Mouse (Mus musculus) midbrain, embryonic 13.5 days (tissue): ENCODE measurements around the gene Tnfrsf12a. TPM values are rescaled to one million over a fixed set of nuclear protein-coding genes. Genes with fewer than 3 reads are reported as not detected.

Experiments used
- ATAC-seq: fragments of 200-750 bp; cut with Nextera tagmentation; 2 replicates; pipeline ENCODE4 v1.8.0; 2017; ENCODE audit warnings: mild to moderate bottlenecking, moderate TSS enrichment, moderate library complexity
- H3K27ac ChIP-seq: fragments of 300-500 bp; sonication (generic); 2 replicates; pipeline ENCODE4 v1.5.1; 2015; ENCODE audit warnings: inconsistent platforms, mild to moderate bottlenecking, moderate library complexity
- H3K27me3 ChIP-seq: fragments of 300-500 bp; sonication (generic); 2 replicates; pipeline ENCODE4 v1.6.1; 2015; ENCODE audit warnings: mild to moderate bottlenecking, inconsistent platforms
- H3K36me3 ChIP-seq: fragments of 300-500 bp; sonication (generic); 2 replicates; pipeline ENCODE4 v1.6.1; 2015; ENCODE audit warnings: mild to moderate bottlenecking, inconsistent platforms
- H3K4me1 ChIP-seq: fragments of 300-500 bp; sonication (generic); replicated peaks from 2 replicates; pipeline ENCODE4 v1.6.1; 2015; ENCODE audit warnings: inconsistent platforms
- H3K4me2 ChIP-seq: fragments of 300-500 bp; sonication (generic); replicated peaks from 2 replicates; pipeline ENCODE4 v1.6.1; 2015; ENCODE audit warnings: moderate library complexity, mild to moderate bottlenecking, inconsistent platforms
- H3K4me3 ChIP-seq: fragments of 300-500 bp; sonication (generic); replicated peaks from 2 replicates; pipeline ENCODE4 v1.5.1; 2015; ENCODE audit warnings: mild to moderate bottlenecking, inconsistent platforms
- H3K9ac ChIP-seq: fragments of 300-500 bp; sonication (generic); replicated peaks from 2 replicates; pipeline ENCODE4 v1.6.1; 2015; ENCODE audit warnings: mild to moderate bottlenecking, inconsistent platforms
- H3K9me3 ChIP-seq: fragments of 300-500 bp; sonication (generic); 2 replicates; pipeline ENCODE4 v1.6.1; 2016; ENCODE audit warnings: mild to moderate bottlenecking, inconsistent platforms
- WGBS: fragments of 180-500 bp; shearing (Covaris S2); methylation state at CpG from one replicate; pipeline ENCODE4 v1.1.7; 2015; 5-methylcytosine and 5-hydroxymethylcytosine counted together
- polyA plus RNA-seq: library from polyadenylated mRNA; unstranded; fragments of >200 nt; fragmentation: Nextera tagmentation; extraction: Ambion mirVana; gene quantifications from 2 replicates; pipeline ENCODE4 v1.2.1, GENCODE M21; 2015

The Tnfrsf12a gene
- polyA plus RNA-seq, result 1.4 and 2.9 TPM in 2 replicates

GRCm38 (mm10) chr17:23677236-23677679 lies at the start of gene Tnfrsf12a:
Tnfrsf12a (minus strand) TSS chr17:23677468.
- H3K4me1 ChIP-seq, result peaks cover 46% of the 10 kb centered on the region

GRCm38 (mm10) chr17:23726758-23727142 lies 49.5 kb upstream of the Tnfrsf12a start:
- Histone ChIP-seq H3K9me3 (no peaks in the 10 kb centered on the region), H3K4me1 (peaks cover 13% of the 10 kb centered on the region), H3K4me2 (peak overlapping the region; percentile 89), H3K9ac (peak overlapping the region; percentile 75), H3K27me3 (no peaks in the 10 kb centered on the region), H3K4me3 (peak overlapping the region; percentile 79), H3K36me3 (no peaks in the 10 kb centered on the region), H3K27ac (peak overlapping the region; percentile 40; the same call in 1 of the 2 replicates)
- WGBS, result under 1% methylated on average over 17 of the region's 20 CpGs
- ATAC-seq, result peak; percentile 85

More at GRCm38 (mm10) chr17:23677236-23677679, at the start of gene Tnfrsf12a:
- H3K27ac ChIP-seq, result no peak within 1 kb of the TSS
- H3K4me2 ChIP-seq, result peak within 1 kb of the TSS; percentile 89
- H3K9me3 ChIP-seq, result no peaks in the 10 kb centered on the region
- peaks cover 78% of the 10 kb centered on the region for H3K27me3 ChIP-seq
- H3K4me3 ChIP-seq, result peak within 1 kb of the TSS; percentile 46
- ATAC-seq, result no peak
- H3K9ac ChIP-seq, result peak within 1 kb of the TSS; percentile 62
- under 1% methylated on average over 34 of the region's 34 CpGs for whole genome bisulfite sequencing
- H3K36me3 ChIP-seq, result no peaks in the 10 kb centered on the region

DNA sequence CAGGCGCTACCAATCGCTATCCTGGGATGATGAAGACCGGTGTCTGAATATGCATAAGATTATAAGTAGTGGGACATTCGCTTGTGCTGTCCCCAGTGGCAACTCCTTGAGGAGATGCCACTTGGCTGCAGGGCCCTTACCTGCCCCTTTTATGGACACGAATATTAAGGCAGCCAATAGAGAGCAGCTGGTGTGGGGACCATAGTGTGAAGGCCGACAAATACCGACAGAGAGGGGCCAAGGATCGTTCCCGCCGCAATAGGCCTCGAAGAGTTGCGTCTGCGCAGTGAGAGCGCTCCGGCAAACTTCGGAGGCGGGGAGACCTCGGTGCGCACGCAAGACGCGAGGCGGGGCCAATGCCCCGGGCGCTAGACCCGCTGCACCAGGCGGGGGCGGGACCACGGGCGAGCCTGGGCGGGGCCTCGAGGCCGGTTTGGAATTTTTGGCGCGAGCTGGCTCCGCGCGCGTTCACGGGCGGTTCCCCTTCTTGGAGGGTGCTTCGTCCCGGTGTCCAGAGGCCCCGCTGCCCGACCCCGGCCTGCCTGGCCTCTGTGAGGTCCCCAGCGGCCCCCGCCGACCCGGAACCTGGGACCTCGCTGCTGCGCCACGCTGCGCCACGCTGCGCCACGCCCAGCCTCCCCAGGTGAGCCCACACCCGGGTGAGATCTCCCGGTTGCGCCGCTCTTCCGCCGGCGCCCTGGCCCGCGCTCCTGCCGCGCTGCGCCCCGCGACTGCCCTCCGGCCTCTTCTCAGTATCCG lies 48.9 kb upstream of the Tnfrsf12a start, which contains the start of gene Pkmyt1:
TSS of gene Pkmyt1 (plus strand) at position 338 of the 759 bp plus-strand sequence.
- Histone ChIP-seq H3K4me2 (peak within 1 kb of the TSS; percentile 89), H3K4me1 (peaks cover 13% of the 10 kb centered on the region), H3K9me3 (no peaks in the 10 kb centered on the region), H3K4me3 (peak within 1 kb of the TSS; percentile 79), H3K27ac (peak within 1 kb of the TSS; percentile 46; the same call in 1 of the 2 replicates), H3K9ac (peak within 1 kb of the TSS; percentile 75), H3K36me3 (no peaks in the 10 kb centered on the region), H3K27me3 (no peaks in the 10 kb centered on the region)
- peak; percentile 90 for ATAC-seq
- WGBS, result under 1% methylated on average over 60 of the region's 73 CpGs

DNA sequence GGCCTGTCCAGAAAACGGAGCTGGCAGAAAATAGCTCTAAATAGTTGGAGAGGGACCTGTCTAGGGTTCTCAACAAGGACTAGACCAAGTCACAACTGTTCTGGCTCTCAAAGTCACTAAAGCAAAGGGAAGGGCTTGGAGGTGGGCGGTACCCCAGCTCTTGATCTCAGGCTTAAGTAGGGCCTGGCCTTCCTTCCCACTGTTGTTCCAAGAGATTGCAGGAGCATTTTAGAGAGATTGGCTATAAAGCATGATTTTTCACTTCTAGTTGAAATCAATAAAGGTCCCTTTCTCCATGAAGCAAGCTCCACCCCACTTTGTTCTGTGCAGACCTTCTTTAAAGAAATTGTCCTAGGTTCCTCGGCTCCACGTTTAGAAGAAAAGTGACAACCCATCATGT lies 48.2 kb upstream of the Tnfrsf12a start:
- WGBS, result 66% methylated on average over 4 of the region's 4 CpGs
- no peak overlapping the region for H3K27ac ChIP-seq
- H3K27me3 ChIP-seq, result no peaks in the 10 kb centered on the region
- H3K4me2 ChIP-seq, result peak overlapping the region; percentile 89
- peaks cover 13% of the 10 kb centered on the region for H3K4me1 ChIP-seq
- H3K9ac ChIP-seq, result peak overlapping the region; percentile 75
- no peak for ATAC-seq
- no peaks in the 10 kb centered on the region for H3K36me3 ChIP-seq
- peak overlapping the region; percentile 79 for H3K4me3 ChIP-seq
- no peaks in the 10 kb centered on the region for H3K9me3 ChIP-seq

DNA sequence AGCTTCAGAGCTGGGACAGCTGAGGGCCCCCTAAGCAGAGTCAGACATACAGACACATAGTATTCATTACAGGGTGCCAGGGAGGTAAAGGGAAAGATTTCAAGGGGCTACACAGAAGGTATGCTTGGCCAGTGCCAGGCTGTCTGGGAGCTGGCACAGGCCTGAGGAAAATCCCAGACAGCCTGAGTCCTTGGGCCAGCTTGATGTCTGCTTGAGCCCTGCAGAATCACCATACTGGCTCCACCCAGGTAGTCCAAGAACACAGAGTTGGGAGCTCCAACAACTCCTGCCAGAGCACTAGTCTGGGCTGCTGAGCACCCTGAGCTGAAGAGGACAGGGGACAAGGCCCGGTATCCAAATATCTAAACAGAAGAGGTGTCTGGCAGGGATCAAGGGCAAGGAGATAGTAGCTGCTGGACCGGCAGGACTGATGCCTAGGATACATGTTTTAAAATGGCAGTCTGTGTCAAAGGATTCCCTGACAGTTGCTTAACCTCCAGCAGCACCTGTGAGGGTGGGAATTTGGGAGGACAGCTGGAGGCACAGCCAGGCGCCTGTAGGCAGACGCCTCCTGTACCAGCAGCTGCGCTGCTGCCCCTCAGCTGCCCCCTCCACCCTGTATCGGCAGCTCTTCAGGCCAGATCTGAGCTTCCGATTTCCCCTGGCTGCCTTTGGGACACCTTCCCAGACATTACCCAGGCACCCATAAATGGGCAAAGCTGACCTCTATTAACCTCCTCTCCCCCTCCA lies 45.3 kb upstream of the Tnfrsf12a start, which contains the start of gene 1520401A03Rik:
TSS of gene 1520401A03Rik (minus strand) at position 408 of the 750 bp plus-strand sequence.
- Histone ChIP-seq H3K36me3 (no peaks in the 10 kb centered on the region), H3K9me3 (no peaks in the 10 kb centered on the region)
- WGBS, result 76% methylated on average over 7 of the region's 7 CpGs

GRCm38 (mm10) chr17:23721886-23722285 lies 44.6 kb upstream of the Tnfrsf12a start:
- Histone ChIP-seq H3K27ac (no peak overlapping the region), H3K9me3 (no peaks in the 10 kb centered on the region), H3K9ac (no peak overlapping the region), H3K4me1 (peaks cover 9% of the 10 kb centered on the region), H3K4me3 (no peak overlapping the region), H3K36me3 (no peaks in the 10 kb centered on the region), H3K27me3 (no peaks in the 10 kb centered on the region), H3K4me2 (no peak overlapping the region)
- ATAC-seq, result no peak
- 92% methylated on average over 2 of the region's 2 CpGs for WGBS

More for the DNA sequence above, 45.3 kb upstream of the Tnfrsf12a start, which contains the start of gene 1520401A03Rik:
- Histone ChIP-seq H3K27me3 (no peaks in the 10 kb centered on the region), H3K27ac (no peak within 1 kb of the TSS), H3K4me1 (peaks cover 13% of the 10 kb centered on the region), H3K4me2 (no peak within 1 kb of the TSS), H3K4me3 (no peak within 1 kb of the TSS), H3K9ac (no peak within 1 kb of the TSS)
- ATAC-seq, result no peak

DNA sequence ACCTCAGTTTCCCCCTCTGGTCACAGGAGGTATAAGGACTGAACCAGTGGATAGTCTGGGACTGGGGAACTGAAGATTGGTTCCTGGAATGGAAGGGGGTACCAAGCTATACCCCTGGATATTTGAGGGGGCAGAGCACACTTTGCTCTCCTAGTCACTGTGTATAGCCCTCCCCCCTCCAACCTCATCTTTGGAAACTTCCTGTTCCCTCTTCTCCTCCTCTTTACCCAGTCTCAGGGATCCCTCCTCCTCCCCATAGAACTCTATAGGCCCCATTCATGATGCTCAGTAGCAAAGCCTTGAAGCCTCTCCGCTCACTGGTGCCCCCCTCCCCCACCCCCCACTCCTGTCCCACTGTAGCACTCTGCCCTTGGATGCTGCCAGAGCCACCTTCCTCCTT lies 42.2 kb upstream of the Tnfrsf12a start:
- Histone ChIP-seq H3K36me3 (no peaks in the 10 kb centered on the region), H3K27ac (no peak overlapping the region), H3K4me2 (no peak overlapping the region), H3K9me3 (no peaks in the 10 kb centered on the region), H3K4me1 (no peaks in the 10 kb centered on the region), H3K27me3 (no peaks in the 10 kb centered on the region), H3K4me3 (no peak overlapping the region), H3K9ac (no peak overlapping the region)
- ATAC-seq, result no peak
- WGBS, result 14% methylated on average over 1 of the region's 1 CpGs

GRCm38 (mm10) chr17:23717003-23717402 lies 39.7 kb upstream of the Tnfrsf12a start:
- WGBS, result 53% methylated on average over 2 of the region's 2 CpGs
- H3K9me3 ChIP-seq, result no peaks in the 10 kb centered on the region
- no peak overlapping the region for H3K27ac ChIP-seq
- H3K9ac ChIP-seq, result no peak overlapping the region
- H3K4me3 ChIP-seq, result no peak overlapping the region
- H3K4me1 ChIP-seq, result no peaks in the 10 kb centered on the region
- no peak overlapping the region for H3K4me2 ChIP-seq
- H3K27me3 ChIP-seq, result no peaks in the 10 kb centered on the region
- H3K36me3 ChIP-seq, result no peaks in the 10 kb centered on the region
- no peak for ATAC-seq

DNA sequence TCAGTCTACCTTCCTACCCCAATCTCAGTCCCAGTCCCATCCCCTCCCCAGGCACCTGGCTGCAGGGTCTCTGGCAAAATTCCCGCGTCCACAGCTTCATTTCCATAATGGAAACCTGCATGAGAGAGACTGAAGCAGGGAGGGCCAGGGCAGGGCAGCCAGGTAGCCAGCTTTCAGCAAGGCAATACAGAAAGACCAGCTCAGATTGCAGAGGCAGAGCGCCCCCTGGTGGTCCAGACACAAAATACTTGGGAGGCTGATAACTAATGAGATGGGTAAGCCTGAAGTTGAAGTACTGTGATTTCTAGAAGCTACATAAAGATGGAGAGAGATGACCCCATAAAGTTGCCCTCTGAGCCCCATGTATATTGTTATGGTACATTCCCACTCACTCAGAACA lies 28.9 kb upstream of the Tnfrsf12a start:
- Histone ChIP-seq H3K27me3 (peaks cover 16% of the 10 kb centered on the region), H3K9ac (no peak overlapping the region), H3K4me1 (no peaks in the 10 kb centered on the region; the same call in 1 of the 2 replicates), H3K9me3 (no peaks in the 10 kb centered on the region), H3K27ac (no peak overlapping the region), H3K4me2 (no peak overlapping the region), H3K4me3 (no peak overlapping the region), H3K36me3 (no peaks in the 10 kb centered on the region)
- ATAC-seq, result peak; percentile 68
- 1% methylated on average over 3 of the region's 3 CpGs for WGBS

GRCm38 (mm10) chr17:23705525-23706104 lies 28.3 kb upstream of the Tnfrsf12a start:
- no peak overlapping the region for H3K4me3 ChIP-seq
- H3K27ac ChIP-seq, result no peak overlapping the region
- ATAC-seq, result no peak; the same call in 1 of the 2 replicates
- H3K9me3 ChIP-seq, result no peaks in the 10 kb centered on the region
- H3K27me3 ChIP-seq, result peaks cover 22% of the 10 kb centered on the region
- no peak overlapping the region for H3K4me2 ChIP-seq
- H3K9ac ChIP-seq, result no peak overlapping the region
- H3K4me1 ChIP-seq, result no peaks in the 10 kb centered on the region; the same call in 1 of the 2 replicates
- H3K36me3 ChIP-seq, result no peaks in the 10 kb centered on the region
- WGBS, result 72% methylated on average over 7 of the region's 7 CpGs

DNA sequence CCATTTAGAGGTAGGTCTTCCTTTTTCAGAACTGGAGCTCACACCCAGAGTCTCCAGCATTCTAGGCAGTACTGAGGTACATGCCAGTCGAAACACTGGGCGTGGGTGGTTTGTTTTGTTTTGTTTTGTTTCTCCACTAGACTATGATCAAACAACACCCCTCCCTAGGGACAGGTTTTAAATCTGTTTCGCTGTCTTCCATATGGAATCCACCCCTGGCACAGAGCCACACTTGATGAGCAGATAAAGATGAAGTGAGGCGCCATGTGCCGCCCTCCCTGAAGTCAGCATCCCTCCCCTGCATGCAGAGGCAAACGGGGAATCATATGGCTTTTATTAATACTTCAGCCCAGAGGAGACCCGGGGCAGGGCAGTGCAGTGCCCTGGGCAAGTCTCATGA lies 27.5 kb upstream of the Tnfrsf12a start:
- Histone ChIP-seq H3K36me3 (no peaks in the 10 kb centered on the region), H3K9ac (no peak overlapping the region), H3K27me3 (peaks cover 23% of the 10 kb centered on the region), H3K9me3 (no peaks in the 10 kb centered on the region), H3K27ac (no peak overlapping the region), H3K4me3 (no peak overlapping the region), H3K4me2 (no peak overlapping the region), H3K4me1 (peaks cover 3% of the 10 kb centered on the region; the same call in 1 of the 2 replicates)
- 55% methylated on average over 7 of the region's 7 CpGs for WGBS
- no peak for ATAC-seq
